Mouse (Mus musculus) embryonic facial prominence, embryonic 10.5 days (tissue): Measurements from ENCODE around the gene Fam107b. TPM values are rescaled to one million over a fixed set of nuclear protein-coding genes. Genes with fewer than 3 reads are reported as not detected.

Source experiments
- DNase-seq: peaks from one replicate; pipeline ENCODE4 v3.0.0-alpha.2; 2017; ENCODE audit warnings: low spot score
- H3K27ac ChIP-seq: fragments of 300-500 bp; sonication (generic); replicated peaks from 2 replicates; pipeline ENCODE4 v1.5.1; 2016; ENCODE audit warnings: mild to moderate bottlenecking
- H3K27me3 ChIP-seq: fragments of 300-500 bp; sonication (generic); replicated peaks from 2 replicates; pipeline ENCODE4 v1.6.1; 2016; ENCODE audit warnings: low read depth, mild to moderate bottlenecking; ENCODE audit not compliant: poor library complexity, severe bottlenecking
- H3K36me3 ChIP-seq: fragments of 300-500 bp; sonication (generic); replicated peaks from 2 replicates; pipeline ENCODE4 v1.6.1; 2016; ENCODE audit warnings: mild to moderate bottlenecking, moderate library complexity
- H3K4me1 ChIP-seq: fragments of 300-500 bp; sonication (generic); 2 replicates; pipeline ENCODE4 v1.6.1; 2016
- H3K4me3 ChIP-seq: fragments of 300-500 bp; sonication (generic); 2 replicates; pipeline ENCODE4 v1.5.1; 2016; ENCODE audit warnings: mild to moderate bottlenecking, moderate library complexity
- H3K9me3 ChIP-seq: fragments of 300-500 bp; sonication (generic); 2 replicates; pipeline ENCODE4 v1.6.1; 2016; ENCODE audit warnings: mild to moderate bottlenecking
- WGBS: fragments of 180-500 bp; shearing (Covaris S2); methylation state at CpG from one replicate; pipeline ENCODE4 v1.1.7; 2016; 5-methylcytosine and 5-hydroxymethylcytosine counted together
- polyA plus RNA-seq: library from polyadenylated mRNA; unstranded; fragments of >200 nt; fragmentation: Nextera tagmentation; extraction: Ambion mirVana; gene quantifications from 2 replicates; pipeline ENCODE4 v1.2.1, GENCODE M21; 2016

Fam107b gene
- polyA plus RNA-seq, 1 experiment from 2014 or later: 60.4 TPM

DNA sequence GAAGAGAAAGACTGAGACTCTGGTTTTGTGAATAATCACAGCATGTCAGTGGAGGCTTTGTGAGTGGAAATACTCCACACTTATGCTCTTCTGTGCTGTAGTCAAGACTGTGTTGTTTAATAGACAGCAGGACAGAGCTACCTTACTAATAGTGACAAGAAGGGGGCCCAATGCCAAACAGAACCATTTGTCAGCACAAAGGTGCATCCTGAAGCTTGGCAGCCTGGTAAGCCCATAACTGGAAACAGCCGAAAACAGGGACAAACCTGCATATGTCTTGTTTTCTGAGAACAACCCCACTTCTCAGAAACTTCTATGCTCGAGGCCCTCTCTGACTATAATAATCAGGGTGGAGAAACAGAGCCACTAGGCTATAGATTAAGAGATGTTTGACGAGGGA lies 85.8 kb downstream of the Fam107b start:
- DNase-seq: no peak
- Histone ChIP-seq H3K4me3 (no peak overlapping the region), H3K27ac (no peak overlapping the region), H3K27me3 (no peaks in the 10 kb centered on the region), H3K36me3 (no peaks in the 10 kb centered on the region), H3K4me1 (peaks cover 16% of the 10 kb centered on the region), H3K9me3 (no peaks in the 10 kb centered on the region)
- whole genome bisulfite sequencing: 80% methylated on average over 3 of the region's 3 CpGs

DNA sequence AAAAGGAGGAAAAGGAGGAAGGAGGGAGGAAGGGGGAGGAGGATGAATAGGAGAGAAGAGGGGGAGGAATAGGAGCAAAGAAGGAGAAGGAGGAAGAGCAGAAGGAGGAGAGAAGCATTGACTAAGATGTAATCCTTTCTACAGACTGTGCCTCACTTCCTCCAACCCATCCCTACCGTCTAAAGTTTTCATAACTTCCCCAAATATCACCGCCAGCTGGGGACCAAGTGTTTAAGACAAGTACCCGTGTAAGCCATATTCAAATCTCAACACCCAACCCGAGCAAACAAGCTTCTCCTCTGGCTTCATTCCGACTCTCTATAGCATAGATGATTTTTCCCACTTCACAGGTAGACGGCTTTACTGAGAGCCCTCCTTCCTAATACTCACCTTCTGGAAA lies 86.5 kb downstream of the Fam107b start:
- WGBS: 93% methylated on average over 6 of the region's 6 CpGs
- H3K4me1 ChIP-seq: peaks cover 16% of the 10 kb centered on the region
- H3K36me3 ChIP-seq: no peaks in the 10 kb centered on the region
- DNase-seq: no peak
- no peaks in the 10 kb centered on the region for H3K27me3 ChIP-seq
- H3K4me3 ChIP-seq: no peak overlapping the region
- no peaks in the 10 kb centered on the region for H3K9me3 ChIP-seq
- no peak overlapping the region for H3K27ac ChIP-seq

DNA sequence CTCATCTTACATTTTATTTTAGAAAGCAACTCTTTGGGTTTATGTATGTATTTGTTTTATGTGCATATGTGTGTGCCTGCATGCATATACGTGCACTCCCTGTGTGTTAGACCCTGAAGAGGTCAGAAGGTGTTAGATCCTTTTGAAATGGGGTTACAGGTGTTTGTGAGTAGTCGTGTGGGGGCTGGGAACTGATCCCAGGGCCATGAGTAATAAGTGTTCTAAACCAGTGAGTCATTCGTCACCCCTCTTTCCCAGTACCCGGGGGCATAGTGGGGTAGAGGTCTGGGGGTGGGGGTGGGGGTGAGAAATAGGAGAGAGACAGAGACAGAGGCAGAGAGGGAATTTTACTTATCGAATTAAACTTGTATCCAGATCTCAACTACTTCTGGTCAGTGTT lies 87.1 kb downstream of the Fam107b start:
- H3K4me1 ChIP-seq: peaks cover 16% of the 10 kb centered on the region
- no peak overlapping the region for H3K27ac ChIP-seq
- no peak overlapping the region for H3K4me3 ChIP-seq
- H3K36me3 ChIP-seq: no peaks in the 10 kb centered on the region
- H3K27me3 ChIP-seq: no peaks in the 10 kb centered on the region
- no peak for DNase-seq
- 84% methylated on average over 5 of the region's 5 CpGs for WGBS
- H3K9me3 ChIP-seq: no peaks in the 10 kb centered on the region

DNA sequence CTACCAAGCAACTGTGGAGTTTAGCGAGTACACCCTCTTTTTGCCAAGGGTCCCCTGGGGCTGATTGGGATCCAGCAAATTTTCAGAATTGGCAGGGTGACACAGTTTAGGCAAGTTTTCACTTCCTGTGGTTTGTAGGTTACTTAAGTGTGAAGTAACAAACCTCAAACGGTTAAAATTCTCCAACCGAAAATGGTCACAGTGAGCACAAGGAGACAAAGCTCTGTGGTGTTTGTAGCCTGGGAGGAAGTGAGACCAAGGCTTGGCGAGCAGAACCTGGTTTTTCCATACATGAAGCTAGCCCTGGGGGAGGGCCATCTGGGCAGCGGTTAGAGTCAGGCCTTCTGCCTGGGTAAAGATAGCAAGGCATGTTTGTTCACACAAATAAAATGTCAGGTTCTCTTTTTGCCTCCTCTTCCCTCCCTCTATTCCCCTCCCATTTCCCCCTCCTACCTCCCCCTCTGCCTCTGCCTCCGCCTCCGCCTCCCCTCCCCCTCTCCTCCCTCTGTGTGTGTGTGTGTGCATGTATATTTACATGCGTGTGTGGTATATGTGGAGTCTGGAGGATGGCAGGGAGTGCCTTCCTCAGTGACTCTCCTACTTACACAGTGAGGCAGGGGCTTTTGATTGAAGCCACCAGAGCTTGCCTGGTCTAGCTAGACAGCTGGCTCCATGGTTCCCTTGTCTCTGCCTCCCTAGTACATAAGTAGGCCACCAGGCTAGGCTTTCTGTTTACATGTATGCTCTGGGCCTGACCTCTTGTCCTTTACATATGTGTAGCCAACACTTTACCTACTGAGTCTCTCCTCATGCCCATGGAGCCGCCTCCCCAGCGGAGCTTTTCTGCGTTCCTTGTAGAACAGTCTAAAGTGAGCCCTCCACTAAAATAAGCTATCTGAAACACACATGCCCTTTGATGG lies 87.8 kb downstream of the Fam107b start:
- H3K4me3 ChIP-seq: no peak overlapping the region
- no peaks in the 10 kb centered on the region for H3K27me3 ChIP-seq
- H3K36me3 ChIP-seq: no peaks in the 10 kb centered on the region
- no peaks in the 10 kb centered on the region for H3K9me3 ChIP-seq
- no peak for DNase-seq
- peaks cover 16% of the 10 kb centered on the region for H3K4me1 ChIP-seq
- H3K27ac ChIP-seq: 0 out of 2 replicates have a peak overlapping the region, but pooled peaks have one; percentile 32
- 59% methylated on average over 11 of the region's 11 CpGs for WGBS

DNA sequence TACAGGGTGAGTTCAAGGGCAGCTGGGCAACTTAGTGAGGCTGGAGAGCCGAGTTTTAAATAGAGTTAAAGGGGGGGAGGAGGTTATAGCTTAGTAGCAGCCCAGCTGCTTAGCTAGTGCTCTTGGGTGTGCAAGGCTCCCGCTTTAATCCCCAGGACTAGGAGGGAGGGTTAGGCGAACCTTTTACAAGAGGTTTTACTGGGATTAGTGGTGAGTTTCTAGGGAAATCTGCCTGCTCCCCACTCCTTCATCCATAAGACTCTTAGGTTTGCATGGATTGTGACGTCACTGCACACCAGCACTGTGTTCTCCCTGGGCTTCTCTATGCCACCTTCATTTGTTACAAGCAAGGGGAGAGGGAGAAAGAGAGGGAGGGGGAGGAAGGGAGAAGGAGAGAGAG lies 88.6 kb downstream of the Fam107b start:
- H3K9me3 ChIP-seq: no peaks in the 10 kb centered on the region
- H3K4me3 ChIP-seq: no peak overlapping the region
- no peak overlapping the region for H3K27ac ChIP-seq
- H3K36me3 ChIP-seq: no peaks in the 10 kb centered on the region
- H3K4me1 ChIP-seq: peaks cover 16% of the 10 kb centered on the region
- no peaks in the 10 kb centered on the region for H3K27me3 ChIP-seq
- no peak for DNase-seq
- WGBS: 29% methylated on average over 4 of the region's 4 CpGs

DNA sequence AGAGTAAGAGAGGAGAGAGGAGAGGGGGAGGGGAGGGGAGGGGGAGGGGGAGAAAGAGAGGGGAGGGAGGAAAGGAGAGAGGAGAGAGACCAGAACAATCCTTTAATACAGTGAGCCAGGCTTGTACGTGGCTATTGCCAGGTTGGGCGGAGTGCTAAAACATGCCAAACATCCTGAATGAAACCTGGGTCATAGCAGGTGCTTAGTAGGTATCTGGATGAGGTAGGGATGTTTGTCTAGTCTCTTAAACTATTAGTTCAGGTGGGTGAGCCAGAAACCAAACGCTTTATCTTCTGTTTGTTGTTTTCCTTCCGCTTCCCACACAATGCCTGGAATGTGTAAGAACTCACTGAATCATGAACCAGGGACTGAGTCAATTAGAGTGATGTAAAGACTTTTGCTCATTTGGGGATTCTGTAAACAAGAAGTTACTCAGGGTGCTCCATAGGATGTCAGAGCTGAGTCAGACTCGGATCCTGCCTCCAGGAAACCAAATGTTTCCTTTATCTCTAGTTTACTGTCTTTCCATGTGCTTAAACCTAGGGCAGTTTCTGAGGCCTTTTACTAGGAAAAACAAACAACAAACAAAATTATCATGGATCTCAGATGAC lies 89.1 kb downstream of the Fam107b start:
- H3K27me3 ChIP-seq: no peaks in the 10 kb centered on the region
- no peaks in the 10 kb centered on the region for H3K9me3 ChIP-seq
- DNase-seq: no peak
- no peaks in the 10 kb centered on the region for H3K36me3 ChIP-seq
- no peak overlapping the region for H3K27ac ChIP-seq
- H3K4me3 ChIP-seq: no peak overlapping the region
- WGBS: 42% methylated on average over 5 of the region's 5 CpGs
- H3K4me1 ChIP-seq: peaks cover 16% of the 10 kb centered on the region

DNA sequence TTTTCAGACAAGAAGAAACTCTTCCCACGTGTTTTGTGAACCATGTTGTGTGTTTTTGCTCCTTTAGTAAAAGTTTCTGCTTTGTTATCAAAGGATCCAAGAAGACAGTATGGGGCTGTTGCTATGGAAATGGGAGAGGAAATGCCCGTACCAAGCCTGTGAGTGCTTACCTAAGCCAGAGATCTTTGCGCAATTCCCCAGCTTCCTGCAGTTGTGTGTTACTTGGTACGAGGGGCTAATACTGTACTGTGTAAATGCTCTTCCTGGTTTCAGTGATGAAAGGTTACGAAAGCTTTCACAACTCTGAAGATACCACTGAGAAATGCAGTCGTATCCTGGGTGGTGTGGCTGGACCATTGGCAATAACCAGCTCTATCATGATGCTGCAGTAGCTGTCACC lies 93.8 kb downstream of the Fam107b start:
- Histone ChIP-seq H3K27ac (no peak overlapping the region), H3K4me3 (no peak overlapping the region), H3K9me3 (no peaks in the 10 kb centered on the region), H3K27me3 (no peaks in the 10 kb centered on the region), H3K36me3 (no peaks in the 10 kb centered on the region), H3K4me1 (peaks cover 8% of the 10 kb centered on the region)
- DNase-seq: no peak
- WGBS: 72% methylated on average over 6 of the region's 6 CpGs

DNA sequence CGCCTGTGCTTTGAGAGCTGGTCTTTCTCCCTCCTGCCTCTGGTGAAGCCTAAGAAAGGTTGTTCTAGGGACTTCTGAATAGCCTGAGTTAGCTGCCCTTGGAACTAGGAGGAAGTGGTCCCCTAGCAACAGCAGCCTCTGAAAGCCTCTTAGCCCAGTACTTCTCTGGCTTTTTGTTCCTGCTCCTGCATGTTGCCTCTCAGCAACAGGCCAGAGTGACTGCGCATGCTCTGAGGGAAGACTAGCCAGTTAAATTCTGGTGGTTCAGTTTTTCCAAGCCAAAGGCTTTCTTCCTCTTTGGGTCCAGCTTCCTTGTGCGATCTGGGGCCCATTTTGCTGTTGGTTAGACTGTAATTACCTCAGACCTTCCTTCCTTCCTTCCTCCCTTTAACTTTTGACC lies 98.4 kb downstream of the Fam107b start:
- Histone ChIP-seq H3K9me3 (no peaks in the 10 kb centered on the region), H3K4me1 (peaks cover 5% of the 10 kb centered on the region; the same call in 1 of the 2 replicates), H3K4me3 (no peak overlapping the region), H3K27me3 (no peaks in the 10 kb centered on the region), H3K27ac (no peak overlapping the region), H3K36me3 (no peaks in the 10 kb centered on the region)
- DNase-seq: no peak
- 75% methylated on average over 3 of the region's 3 CpGs for WGBS

DNA sequence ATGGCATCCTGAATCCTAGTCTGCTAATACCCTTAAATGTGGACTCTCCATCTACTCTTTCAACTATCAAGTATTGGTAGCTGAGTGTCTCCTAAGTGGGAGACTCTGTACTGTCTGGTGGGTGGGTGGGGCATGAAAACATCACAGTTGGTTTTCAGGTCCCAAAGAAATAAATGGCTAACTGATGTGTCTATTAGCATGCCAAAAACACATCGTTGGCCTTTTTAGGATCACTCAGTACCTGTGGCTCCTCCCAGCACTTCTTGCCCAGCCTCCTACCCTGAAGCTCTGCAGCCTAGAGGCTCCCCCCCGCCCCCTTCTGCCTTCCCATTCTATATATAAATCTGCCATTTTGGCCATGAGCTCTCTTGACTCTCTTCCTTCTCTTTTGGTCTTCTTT lies 99.4 kb downstream of the Fam107b start:
- DNase-seq: no peak
- no peak overlapping the region for H3K27ac ChIP-seq
- WGBS: 57% methylated on average over 2 of the region's 2 CpGs

DNA sequence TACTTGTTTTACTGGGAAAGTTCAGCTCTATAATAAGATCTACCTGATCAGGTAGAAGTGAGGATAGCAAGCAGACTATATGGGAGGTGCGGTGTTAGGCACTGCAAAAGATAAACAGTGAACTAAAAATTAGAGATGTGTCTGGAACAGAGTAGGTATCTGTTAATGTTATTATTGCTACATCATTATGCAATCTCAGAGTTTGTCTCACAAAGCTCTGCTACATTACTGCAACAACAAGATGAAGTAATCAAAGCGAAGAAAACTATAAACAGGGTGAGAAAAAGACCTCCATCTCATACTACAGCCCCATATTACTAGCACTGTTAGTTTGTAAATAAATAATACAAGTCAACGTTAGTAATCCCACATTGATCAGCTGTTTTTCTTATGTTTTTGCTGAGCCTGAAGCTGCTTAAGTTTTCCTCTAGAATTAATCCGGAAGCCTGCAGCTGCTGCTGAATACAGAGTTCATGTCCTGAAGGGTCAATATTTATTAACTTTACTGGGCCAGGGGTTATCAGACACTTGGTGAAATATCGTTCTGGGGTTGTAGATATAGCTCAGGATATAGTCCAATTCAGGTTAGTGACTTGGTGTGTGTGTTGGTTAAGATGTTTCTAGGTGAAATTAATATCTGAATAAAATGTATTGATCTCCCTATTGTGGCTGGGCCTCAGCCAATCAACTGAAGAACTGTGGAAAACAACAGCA lies 102.5 kb downstream of the Fam107b start:
- H3K36me3 ChIP-seq: no peaks in the 10 kb centered on the region
- no peaks in the 10 kb centered on the region for H3K27me3 ChIP-seq
- 87% methylated on average over 5 of the region's 5 CpGs for WGBS
- H3K4me3 ChIP-seq: no peak overlapping the region
- no peak for DNase-seq
- no peak overlapping the region for H3K27ac ChIP-seq
- no peaks in the 10 kb centered on the region for H3K9me3 ChIP-seq
- H3K4me1 ChIP-seq: peaks cover 5% of the 10 kb centered on the region; the same call in 1 of the 2 replicates

More for the DNA sequence above, 99.4 kb downstream of the Fam107b start:
- no peak overlapping the region for H3K4me3 ChIP-seq
- peaks cover 5% of the 10 kb centered on the region; the same call in 1 of the 2 replicates for H3K4me1 ChIP-seq
- H3K9me3 ChIP-seq: no peaks in the 10 kb centered on the region
- no peaks in the 10 kb centered on the region for H3K27me3 ChIP-seq
- H3K36me3 ChIP-seq: no peaks in the 10 kb centered on the region

DNA sequence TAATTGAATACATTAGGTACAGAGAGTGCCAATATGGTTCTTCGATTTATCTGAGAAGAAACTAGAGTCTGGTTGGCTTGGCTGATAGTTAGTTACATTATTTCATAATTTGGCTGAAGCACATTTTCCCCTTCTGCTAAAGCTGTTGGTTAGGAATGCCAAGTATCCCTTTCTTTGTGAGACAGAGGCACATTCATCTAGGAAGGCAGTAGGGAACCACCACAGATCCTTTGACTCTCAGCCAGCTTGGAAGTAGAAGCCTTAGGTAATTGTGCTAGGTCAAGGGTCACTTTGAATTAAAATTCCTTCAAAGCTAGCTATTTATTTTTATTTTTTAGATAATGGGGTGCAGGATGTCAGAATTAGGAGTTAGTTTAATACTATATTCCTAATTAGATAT lies 105.2 kb downstream of the Fam107b start:
- H3K9me3 ChIP-seq: no peaks in the 10 kb centered on the region
- DNase-seq: no peak
- H3K36me3 ChIP-seq: no peaks in the 10 kb centered on the region
- 89% methylated on average over 1 of the region's 1 CpGs for WGBS
- H3K4me1 ChIP-seq: no peaks in the 10 kb centered on the region
- H3K27me3 ChIP-seq: no peaks in the 10 kb centered on the region
- no peak overlapping the region for H3K4me3 ChIP-seq
- no peak overlapping the region for H3K27ac ChIP-seq

DNA sequence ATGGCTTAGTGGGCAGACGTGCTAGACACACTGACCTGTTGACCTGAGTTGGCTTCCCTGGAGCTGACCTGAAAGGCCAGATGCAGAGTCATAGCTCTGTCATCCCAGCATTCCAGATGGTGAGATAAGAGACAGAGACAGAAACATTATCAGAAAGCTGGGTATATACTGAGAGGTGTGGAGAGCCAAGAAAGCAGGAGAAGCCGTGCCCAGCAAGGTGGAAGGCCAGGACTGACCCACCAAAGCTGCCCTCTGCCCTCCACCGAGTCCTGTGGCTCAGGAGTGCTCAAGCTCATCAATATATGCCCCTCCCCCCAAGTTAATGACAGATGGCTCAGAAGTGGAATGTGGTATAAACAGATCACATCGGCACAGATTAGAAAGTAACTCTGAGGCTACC lies 112.4 kb downstream of the Fam107b start:
- WGBS: 58% methylated on average over 4 of the region's 4 CpGs
- DNase-seq: no peak
- no peak overlapping the region for H3K27ac ChIP-seq
- no peak overlapping the region for H3K4me3 ChIP-seq
- no peaks in the 10 kb centered on the region for H3K9me3 ChIP-seq
- H3K4me1 ChIP-seq: peaks cover 19% of the 10 kb centered on the region
- no peaks in the 10 kb centered on the region for H3K36me3 ChIP-seq
- H3K27me3 ChIP-seq: no peaks in the 10 kb centered on the region
